Comparison of ENCODE assay signal across 23 mouse cellular contexts in the genomic region with DNA sequence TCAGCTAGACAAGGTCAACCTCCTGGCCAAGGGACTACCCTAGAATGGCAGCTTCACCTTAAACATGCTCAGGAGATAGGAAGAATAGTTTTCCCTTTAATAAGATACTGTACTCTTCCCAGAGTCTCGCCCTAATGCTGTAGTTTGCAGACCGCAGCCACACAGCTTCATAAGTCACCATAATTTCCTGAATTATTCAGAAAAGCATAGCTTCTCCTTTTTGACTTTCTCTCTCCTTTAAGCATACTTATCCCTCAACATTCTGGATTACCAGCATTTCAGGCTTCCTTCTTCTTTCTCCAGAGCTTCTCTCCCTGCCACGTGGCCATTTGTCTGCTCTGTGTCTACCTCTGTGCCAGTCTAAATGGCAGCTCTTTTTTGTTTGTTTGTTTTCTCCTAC.
DNase-seq lines count a peak whose midpoint lies in the region; ATAC-seq and TF ChIP-seq lines count a peak whose summit lies in the region.
"Had no signal": no experiment of that assay in that cellular context is flagged by ENCODE, and none has a peak within 500 bp of the region (broad histone marks: within the 10 kb centered on the region; RNA-seq: fewer than 3 reads in every experiment).

No protein-coding gene starts in this region.

- H3K36me3 ChIP-seq in kidney, adult 2 months (ENCODE audit: control insufficient read depth, insufficient read depth, low read length), result no peaks in the 10 kb centered on the region
- H3K36me3 ChIP-seq in kidney, embryonic 15.5 days, result no peaks in the 10 kb centered on the region
- no peaks in the 10 kb centered on the region for H3K36me3 ChIP-seq in midbrain, embryonic 16.5 days (ENCODE audit: control insufficient read depth, insufficient read depth, low read length)
- H3K36me3 ChIP-seq: embryonic facial prominence, embryonic 12.5 days; embryonic facial prominence, embryonic 15.5 days; G1E; hindbrain, embryonic 15.5 days had no signal

- no peak overlapping the region for H3K4me2 ChIP-seq in kidney, embryonic 15.5 days
- no peak overlapping the region for H3K4me2 ChIP-seq in midbrain, embryonic 16.5 days (ENCODE audit: low read length)
- H3K4me2 ChIP-seq: embryonic facial prominence, embryonic 12.5 days; embryonic facial prominence, embryonic 15.5 days; heart, embryonic 11.5 days; hindbrain, embryonic 15.5 days had no signal

- H3K4me3 ChIP-seq in kidney, adult 2 months (ENCODE audit: insufficient read depth, low read depth, low read length), result no peak overlapping the region
- no peak overlapping the region for H3K4me3 ChIP-seq in kidney, embryonic 15.5 days (replicated peaks)
- no peak overlapping the region for H3K4me3 ChIP-seq in midbrain, embryonic 16.5 days (ENCODE audit: low read depth, low read length)
- H3K4me3 ChIP-seq: embryonic facial prominence, embryonic 12.5 days; embryonic facial prominence, embryonic 15.5 days; gastrocnemius, adult 2 months; heart, adult 2 months; hindbrain, embryonic 15.5 days had no signal

- DNase-seq in kidney, adult 2 months, result no peak
- DNase-seq: adrenal gland, postnatal 14 days; B cell, adult 2 months; cerebellum, adult 18-20 months; cerebellum, adult 9-10 months; cerebellum, postnatal 14 days; forebrain, postnatal 0 days; gastrocnemius, adult 2 months; gastrocnemius, postnatal 14 days; heart, adult 2 months had no signal

- H3K9ac ChIP-seq in kidney, embryonic 15.5 days, result no peak overlapping the region
- H3K9ac ChIP-seq in midbrain, embryonic 16.5 days (ENCODE audit: low read depth, low read length), result no peak overlapping the region
- H3K9ac ChIP-seq: embryonic facial prominence, embryonic 12.5 days; embryonic facial prominence, embryonic 15.5 days; forebrain, postnatal 0 days; hindbrain, embryonic 15.5 days had no signal

- TF ChIP-seq POLR2A in kidney, adult 2 months (IDR thresholded peaks at IDR 0.05; ENCODE audit: low read depth, low read length), result no peak

- no peak for ATAC-seq in kidney, embryonic 15.5 days (replicated peaks; ENCODE audit: low FRiP score)
- peak; percentile 75 to 83 for ATAC-seq in hematopoietic stem cell, adult 5-6 weeks (replicated peaks in 1 of 2; ENCODE audit: insufficient read depth in 1 of 2, low FRiP score in 2 of 2, low TSS enrichment in 1 of 2, low read depth in 1 of 2, poor library complexity in 2 of 2, severe bottlenecking in 2 of 2)
- peak; percentile 79 for ATAC-seq in megakaryocyte progenitor cell, adult 5-6 weeks (replicated peaks; ENCODE audit: poor library complexity)
- ATAC-seq in cerebellum, adult (ENCODE audit: insufficient number of reproducible peaks, low FRiP score, low TSS enrichment), result no peak
- no peak for ATAC-seq in midbrain, embryonic 16.5 days
- ATAC-seq: forebrain, embryonic 14.5 days; forebrain, postnatal 0 days; Patski had no signal

- no peaks in the 10 kb centered on the region for H3K9me3 ChIP-seq in kidney, embryonic 15.5 days (replicated peaks)
- H3K9me3 ChIP-seq in midbrain, embryonic 16.5 days (replicated peaks; ENCODE audit: control insufficient read depth, low read length, poor library complexity, severe bottlenecking), result no peaks in the 10 kb centered on the region
- H3K9me3 ChIP-seq: embryonic facial prominence, embryonic 12.5 days; embryonic facial prominence, embryonic 15.5 days; G1E; hindbrain, embryonic 15.5 days had no signal

- H3K27me3 ChIP-seq in kidney, adult 2 months (replicated peaks; ENCODE audit: control insufficient read depth, insufficient read depth, low read length), result no peaks in the 10 kb centered on the region
- H3K27me3 ChIP-seq in kidney, embryonic 15.5 days, result no peaks in the 10 kb centered on the region
- no peaks in the 10 kb centered on the region for H3K27me3 ChIP-seq in midbrain, embryonic 16.5 days (ENCODE audit: control insufficient read depth, insufficient read depth, low read depth, low read length)
- H3K27me3 ChIP-seq: CH12.LX; embryonic facial prominence, embryonic 12.5 days; embryonic facial prominence, embryonic 15.5 days; hindbrain, embryonic 15.5 days; Patski had no signal

- H3K27ac ChIP-seq in kidney, adult 2 months (ENCODE audit: insufficient read depth, low read depth, low read length), result peak overlapping the region; percentile 66
- H3K27ac ChIP-seq in kidney, embryonic 15.5 days, result no peak overlapping the region
- H3K27ac ChIP-seq in midbrain, embryonic 16.5 days (ENCODE audit: low read length), result no peak overlapping the region
- H3K27ac ChIP-seq: embryonic facial prominence, embryonic 12.5 days; embryonic facial prominence, embryonic 15.5 days; gastrocnemius, adult 2 months; hindbrain, embryonic 15.5 days had no signal

- TF ChIP-seq CTCF in kidney, adult 2 months (conservative IDR thresholded peaks at IDR 0.05; ENCODE audit: insufficient read depth, insufficient read length, low read depth, low read length), result no peak

- H3K4me1 ChIP-seq in kidney, adult 2 months (ENCODE audit: control insufficient read depth, insufficient read depth, low read length), result peaks cover 5% of the 10 kb centered on the region; the same call in 1 of the 2 replicates
- no peaks in the 10 kb centered on the region for H3K4me1 ChIP-seq in kidney, embryonic 15.5 days
- no peaks in the 10 kb centered on the region for H3K4me1 ChIP-seq in midbrain, embryonic 16.5 days (ENCODE audit: control insufficient read depth, insufficient read depth, low read length)
- H3K4me1 ChIP-seq: embryonic facial prominence, embryonic 12.5 days; embryonic facial prominence, embryonic 15.5 days; hindbrain, embryonic 15.5 days had no signal

- 70% methylated on average over 3 of the region's 3 CpGs for WGBS in kidney, adult 2 months
- WGBS in kidney, embryonic 15.5 days, result 69% methylated on average over 3 of the region's 3 CpGs
- 88% methylated on average over 3 of the region's 3 CpGs for WGBS in midbrain, embryonic 16.5 days

Comparison
In these comparisons a context has a peak if more than half of its experiments do, and no peak if none do; other contexts are left out.
1. ATAC-seq: peak in hematopoietic stem cell, adult 5-6 weeks (2 of 2) and megakaryocyte progenitor cell, adult 5-6 weeks (single experiment); none in kidney, embryonic 15.5 days (single experiment), cerebellum, adult (single experiment) and midbrain, embryonic 16.5 days (single experiment).